Mouse (Mus musculus): ENCODE measurements around the gene Psma1. TPM values are rescaled to one million over a fixed set of nuclear protein-coding genes. Genes with fewer than 3 reads are reported as not detected.

Psma1 gene
- polyA plus RNA-seq, 1 experiment = 199 TPM

GRCm38 (mm10) chr7:114268446-114268845, 7.5 kb downstream of the Psma1 start:
- DNase-seq (ENCODE audit: low read depth) = no peak
- TF ChIP-seq POLR2A (IDR thresholded peaks at IDR 0.05; ENCODE audit: borderline replicate concordance, extremely low read depth, insufficient read depth, insufficient read length, poor library complexity, severe bottlenecking) (no peak), CTCF (IDR thresholded peaks at IDR 0.05; ENCODE audit: borderline replicate concordance, extremely low read depth, insufficient read depth, insufficient read length) (no peak)

DNA sequence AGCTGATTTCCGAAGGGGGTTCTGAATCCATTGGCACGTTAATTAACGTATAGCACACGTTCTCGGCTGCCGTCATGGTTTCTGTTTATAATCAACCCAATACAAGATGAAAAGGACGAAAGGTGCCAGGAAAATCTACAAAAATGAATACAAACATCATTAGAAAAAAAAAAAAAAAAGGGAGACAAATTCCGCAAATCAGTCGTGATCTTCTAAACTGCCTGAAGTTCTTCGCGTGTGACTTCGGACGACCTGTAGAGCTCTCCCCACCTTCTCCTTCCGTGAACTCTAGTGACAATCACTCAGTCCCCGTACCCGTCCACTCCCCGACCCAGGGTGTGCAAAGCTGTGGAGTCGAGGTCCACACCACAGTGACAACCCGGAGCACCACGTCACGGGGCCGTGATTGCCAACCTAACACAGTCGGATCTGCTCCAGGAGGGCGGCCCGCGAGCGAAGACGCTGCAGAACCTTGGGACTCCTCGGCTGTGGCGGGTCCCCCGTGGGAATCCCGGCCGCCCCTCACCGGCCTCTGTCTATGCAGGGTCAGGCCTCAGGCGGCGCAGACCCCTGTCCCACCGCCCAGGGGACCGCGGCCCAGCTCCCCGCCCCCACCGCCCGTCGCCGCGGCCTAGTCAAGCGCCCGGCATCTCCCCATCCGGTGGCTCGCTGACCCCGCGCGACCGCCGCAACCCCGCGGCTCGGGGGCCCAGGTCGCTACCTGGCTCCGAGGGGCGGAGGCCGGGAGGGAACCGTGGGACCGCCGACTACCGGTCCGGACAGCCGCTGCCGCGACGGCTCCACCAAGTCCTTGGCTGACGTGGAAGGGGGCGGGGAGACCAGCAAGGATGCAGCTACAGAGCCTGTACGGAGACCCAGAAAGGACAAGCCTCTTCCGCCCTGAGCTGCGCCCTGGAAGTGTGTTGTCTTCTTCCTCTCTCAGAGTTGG, 21.8 kb downstream of the Psma1 start, which contains the start of gene Copb1:
Gene Copb1, minus strand, starts transcription at position 827 of the 949 bp plus-strand sequence.
- TF ChIP-seq CTCF (IDR thresholded peaks at IDR 0.05; ENCODE audit: borderline replicate concordance, extremely low read depth, insufficient read depth, insufficient read length) (no peak), POLR2A (IDR thresholded peaks at IDR 0.05; ENCODE audit: borderline replicate concordance, extremely low read depth, insufficient read depth, insufficient read length, poor library complexity, severe bottlenecking) (peak; percentile 65; the same call in 1 of the 2 replicates)
- DNase-seq (ENCODE audit: low read depth) = peak; percentile 97

DNA sequence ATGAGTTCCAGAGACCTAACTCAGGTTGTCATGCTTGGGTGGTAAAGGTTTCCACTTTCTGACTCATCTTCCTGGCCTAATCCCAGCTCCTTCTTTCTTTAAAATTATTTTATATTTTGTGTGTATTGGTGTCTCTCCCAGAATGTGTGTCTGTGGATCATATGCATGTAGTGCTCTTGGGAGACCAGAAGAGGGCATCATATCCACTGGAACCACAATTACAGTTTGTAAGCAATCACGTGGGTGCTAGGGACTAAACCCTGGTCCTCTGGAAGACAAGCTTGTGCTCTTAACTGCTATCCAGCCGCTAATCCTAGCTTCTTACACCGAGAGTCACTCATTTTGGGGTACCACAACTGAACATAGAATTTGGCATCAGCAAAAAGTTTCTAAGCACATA, 24.2 kb downstream of the Psma1 start:
- TF ChIP-seq POLR2A (IDR thresholded peaks at IDR 0.05; ENCODE audit: borderline replicate concordance, extremely low read depth, insufficient read depth, insufficient read length, poor library complexity, severe bottlenecking) (no peak), CTCF (IDR thresholded peaks at IDR 0.05; ENCODE audit: borderline replicate concordance, extremely low read depth, insufficient read depth, insufficient read length) (no peak)
- DNase-seq (ENCODE audit: low read depth) = no peak

DNA sequence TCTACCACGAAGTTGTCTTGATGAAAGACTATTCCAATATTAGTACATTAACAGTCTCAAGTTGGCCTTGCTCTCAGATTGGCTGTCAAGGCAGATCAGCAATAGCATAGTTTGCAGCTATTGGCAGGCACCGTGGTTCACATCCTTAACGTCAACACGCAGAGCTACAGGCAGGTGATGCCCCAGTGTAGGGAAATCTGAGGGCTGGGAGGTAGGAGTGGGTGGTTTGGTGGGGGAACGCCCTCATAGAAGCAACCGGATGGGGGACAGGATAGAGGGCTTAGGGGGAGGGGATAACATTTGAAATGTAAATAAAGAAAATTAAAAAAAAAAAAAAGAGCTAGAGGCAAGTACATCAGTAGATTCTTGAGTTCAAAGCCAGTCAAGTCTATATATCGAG, 41.9 kb downstream of the Psma1 start:
- TF ChIP-seq CTCF (IDR thresholded peaks at IDR 0.05; ENCODE audit: borderline replicate concordance, extremely low read depth, insufficient read depth, insufficient read length) (no peak), POLR2A (IDR thresholded peaks at IDR 0.05; ENCODE audit: borderline replicate concordance, extremely low read depth, insufficient read depth, insufficient read length, poor library complexity, severe bottlenecking) (no peak)
- DNase-seq (ENCODE audit: low read depth) = no peak

DNA sequence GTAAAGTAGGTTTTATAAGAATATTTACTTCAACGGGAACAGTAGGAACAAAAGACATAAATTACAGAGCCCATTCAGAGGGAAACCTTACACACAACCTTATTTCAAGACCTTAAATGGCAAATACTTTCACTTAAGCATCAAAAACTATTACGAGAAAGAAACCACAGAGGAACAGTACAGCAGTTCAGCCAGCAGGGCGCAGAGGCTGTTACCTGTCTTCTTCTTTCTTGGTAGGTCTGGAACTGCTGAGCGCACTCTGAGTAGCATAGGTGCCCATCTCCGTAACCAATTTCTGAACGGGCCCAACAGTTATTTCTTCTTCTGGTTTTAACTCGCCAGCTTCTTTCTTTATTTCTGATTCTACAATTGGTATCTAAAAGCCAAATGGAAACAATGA, 42.9 kb downstream of the Psma1 start:
- TF ChIP-seq CTCF (IDR thresholded peaks at IDR 0.05; ENCODE audit: borderline replicate concordance, extremely low read depth, insufficient read depth, insufficient read length) (peak; percentile 16; the same call in 1 of the 2 replicates), POLR2A (IDR thresholded peaks at IDR 0.05; ENCODE audit: borderline replicate concordance, extremely low read depth, insufficient read depth, insufficient read length, poor library complexity, severe bottlenecking) (no peak)
- no peak for DNase-seq (ENCODE audit: low read depth)

DNA sequence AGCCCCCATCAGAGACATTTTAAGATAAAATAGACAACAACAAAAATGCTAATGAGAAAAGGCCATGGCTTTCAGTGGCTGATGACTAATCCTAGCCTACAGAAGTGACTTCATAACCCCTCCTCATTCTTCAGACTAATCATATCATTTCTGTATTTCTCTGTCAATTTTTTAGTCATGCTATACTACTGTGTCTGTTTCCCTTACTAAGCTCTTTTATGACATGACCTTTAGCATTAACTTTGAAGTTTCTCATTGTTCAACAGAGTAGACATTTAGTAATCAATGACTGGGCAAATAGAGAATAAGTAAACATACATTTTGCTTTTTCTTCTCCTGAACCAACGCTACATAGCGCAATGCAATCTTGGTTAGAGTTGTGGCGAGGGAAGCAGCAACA, 44.1 kb downstream of the Psma1 start:
- no peak for DNase-seq (ENCODE audit: low read depth)
- TF ChIP-seq POLR2A (IDR thresholded peaks at IDR 0.05; ENCODE audit: borderline replicate concordance, extremely low read depth, insufficient read depth, insufficient read length, poor library complexity, severe bottlenecking) (no peak), CTCF (IDR thresholded peaks at IDR 0.05; ENCODE audit: borderline replicate concordance, extremely low read depth, insufficient read depth, insufficient read length) (no peak)

- DNase-seq (ENCODE audit: low read depth) = no peak
- TF ChIP-seq CTCF (IDR thresholded peaks at IDR 0.05; ENCODE audit: borderline replicate concordance, extremely low read depth, insufficient read depth, insufficient read length) (no peak), POLR2A (IDR thresholded peaks at IDR 0.05; ENCODE audit: borderline replicate concordance, extremely low read depth, insufficient read depth, insufficient read length, poor library complexity, severe bottlenecking) (no peak)
Measured at GRCm38 (mm10) chr7:114226521-114226920, 49.4 kb downstream of the Psma1 start.

GRCm38 (mm10) chr7:114220433-114220832, 55.5 kb downstream of the Psma1 start:
- TF ChIP-seq CTCF (IDR thresholded peaks at IDR 0.05; ENCODE audit: borderline replicate concordance, extremely low read depth, insufficient read depth, insufficient read length) = no peak
- no peak for TF ChIP-seq POLR2A (IDR thresholded peaks at IDR 0.05; ENCODE audit: borderline replicate concordance, extremely low read depth, insufficient read depth, insufficient read length, poor library complexity, severe bottlenecking)
- no peak for DNase-seq (ENCODE audit: low read depth)

GRCm38 (mm10) chr7:114216908-114217307, 59.0 kb downstream of the Psma1 start:
- TF ChIP-seq POLR2A (IDR thresholded peaks at IDR 0.05; ENCODE audit: borderline replicate concordance, extremely low read depth, insufficient read depth, insufficient read length, poor library complexity, severe bottlenecking) (no peak), CTCF (IDR thresholded peaks at IDR 0.05; ENCODE audit: borderline replicate concordance, extremely low read depth, insufficient read depth, insufficient read length) (no peak)
- no peak for DNase-seq (ENCODE audit: low read depth)

Other genes starting within 250 kb of the Psma1 start
- gene Rras2, start 158.3 kb downstream of the Psma1 start, polyA plus RNA-seq (2012; rRNA removed) = 23.1 and 24.8 TPM in 2 replicates
- 62.0 and 68.6 TPM in 2 replicates for gene Copb1, start 21.4 kb downstream of the Psma1 start, polyA plus RNA-seq (2012; rRNA removed)
- gene Pde3b, start 139.2 kb upstream of the Psma1 start, polyA plus RNA-seq (2012; rRNA removed) = 10.0 and 10.5 TPM in 2 replicates